Mouse (Mus musculus) embryonic facial prominence, embryonic 15.5 days (tissue): ENCODE data around the gene Wfdc11. TPM values are rescaled to one million over a fixed set of nuclear protein-coding genes. Genes with fewer than 3 reads are reported as not detected.
"Not testable (repeated sequence)": the region's sequence is repeated elsewhere in the genome, so short reads cannot be mapped to it uniquely, and the experiment has no call there.

ENCODE experiments used
- ATAC-seq: fragments of 200-750 bp; cut with Nextera tagmentation; 2 replicates; pipeline ENCODE4 v1.8.0; 2017; ENCODE audit warnings: low read depth, moderate TSS enrichment; ENCODE audit not compliant: insufficient number of reproducible peaks, low FRiP score, low TSS enrichment
- H3K27ac ChIP-seq: fragments of 300-500 bp; sonication (generic); replicated peaks from 2 replicates; pipeline ENCODE4 v1.5.1; 2015; ENCODE audit warnings: mild to moderate bottlenecking, inconsistent platforms
- H3K27me3 ChIP-seq: fragments of 300-500 bp; sonication (generic); 2 replicates; pipeline ENCODE4 v1.6.1; 2015; ENCODE audit warnings: inconsistent platforms
- H3K36me3 ChIP-seq: fragments of 300-500 bp; sonication (generic); 2 replicates; pipeline ENCODE4 v1.6.1; 2015; ENCODE audit warnings: mild to moderate bottlenecking, inconsistent platforms
- H3K4me1 ChIP-seq: fragments of 300-500 bp; sonication (generic); 2 replicates; pipeline ENCODE4 v1.6.1; 2015; ENCODE audit warnings: inconsistent platforms
- H3K4me2 ChIP-seq: fragments of 300-500 bp; sonication (generic); replicated peaks from 2 replicates; pipeline ENCODE4 v1.6.1; 2015; ENCODE audit warnings: mild to moderate bottlenecking, inconsistent platforms
- H3K4me3 ChIP-seq: fragments of 300-500 bp; sonication (generic); replicated peaks from 2 replicates; pipeline ENCODE4 v1.5.1; 2015; ENCODE audit warnings: mild to moderate bottlenecking, inconsistent platforms
- H3K9ac ChIP-seq: fragments of 300-500 bp; sonication (generic); 2 replicates; pipeline ENCODE4 v1.6.1; 2015; ENCODE audit warnings: inconsistent platforms
- H3K9me3 ChIP-seq: fragments of 300-500 bp; sonication (generic); replicated peaks from 2 replicates; pipeline ENCODE4 v1.6.1; 2016; ENCODE audit warnings: inconsistent platforms
- WGBS: fragments of 180-500 bp; shearing (Covaris S2); methylation state at CpG from one replicate; pipeline ENCODE4 v1.1.7; 2015; 5-methylcytosine and 5-hydroxymethylcytosine counted together
- polyA plus RNA-seq: library from polyadenylated mRNA; unstranded; fragments of >200 nt; fragmentation: Nextera tagmentation; extraction: Ambion mirVana; gene quantifications from 2 replicates; pipeline ENCODE4 v1.2.1, GENCODE M21; 2015

Wfdc11 gene
- polyA plus RNA-seq: not detected in 2 replicates

DNA sequence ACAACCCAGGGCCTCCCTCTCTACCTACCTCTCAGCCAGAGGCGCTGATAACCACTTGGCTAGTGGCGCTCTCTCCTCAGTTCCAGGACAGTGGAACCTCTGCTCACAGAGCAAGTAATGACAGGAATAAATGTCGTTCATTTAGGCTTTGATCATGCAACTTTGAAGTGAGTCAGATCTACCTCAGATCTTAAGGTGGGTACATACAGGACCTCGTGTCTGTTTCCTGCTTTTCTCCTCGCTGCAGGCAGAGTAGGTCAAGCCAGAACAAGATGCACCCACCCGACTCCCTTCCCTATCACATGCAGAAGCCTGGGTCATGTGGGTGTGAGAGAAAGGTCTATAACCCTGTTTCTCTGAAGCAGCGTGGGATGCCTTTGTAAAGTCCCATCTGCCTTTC lies at the start of gene Wfdc11:
Gene Wfdc11 (minus strand): TSS at position 101 of the 400 bp plus-strand sequence.
- 64% methylated on average over 7 of the region's 7 CpGs for WGBS
- no peak within 1 kb of the TSS for H3K4me2 ChIP-seq

DNA sequence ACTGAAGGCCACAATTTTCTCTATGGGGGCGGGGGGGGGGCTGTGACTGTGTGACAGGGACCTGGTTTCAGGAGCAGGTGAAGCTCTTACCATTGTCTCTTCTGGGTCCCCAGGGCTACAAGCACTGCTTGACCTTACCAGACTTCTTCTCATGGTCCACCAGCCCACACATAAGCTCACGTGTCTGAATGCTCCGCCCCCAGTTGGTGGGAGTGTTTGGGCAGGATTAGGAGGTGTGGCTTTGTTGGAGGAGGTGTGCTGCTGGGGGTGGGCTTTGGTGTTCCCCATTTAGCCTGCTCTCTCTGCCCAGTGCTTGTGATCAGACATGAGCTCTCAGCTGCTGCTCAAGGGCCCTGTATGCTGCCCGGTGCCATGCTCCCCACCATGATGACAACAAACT lies 49.4 kb upstream of the Wfdc11 start:
- Histone ChIP-seq H3K27ac (no peak overlapping the region), H3K9ac (no peak overlapping the region), H3K4me2 (no peak overlapping the region), H3K4me3 (no peak overlapping the region), H3K36me3 (no peaks in the 10 kb centered on the region), H3K27me3 (no peaks in the 10 kb centered on the region), H3K4me1 (no peaks in the 10 kb centered on the region), H3K9me3 (no peaks in the 10 kb centered on the region)
- no peak for ATAC-seq
- WGBS: 65% methylated on average over 4 of the region's 4 CpGs

More for the DNA sequence above, at the start of gene Wfdc11:
- Histone ChIP-seq H3K4me1 (peaks cover 3% of the 10 kb centered on the region; the same call in 1 of the 2 replicates), H3K4me3 (no peak within 1 kb of the TSS), H3K9ac (no peak within 1 kb of the TSS), H3K27ac (no peak within 1 kb of the TSS), H3K9me3 (no peaks in the 10 kb centered on the region), H3K36me3 (no peaks in the 10 kb centered on the region), H3K27me3 (no peaks in the 10 kb centered on the region)
- ATAC-seq: no peak

DNA sequence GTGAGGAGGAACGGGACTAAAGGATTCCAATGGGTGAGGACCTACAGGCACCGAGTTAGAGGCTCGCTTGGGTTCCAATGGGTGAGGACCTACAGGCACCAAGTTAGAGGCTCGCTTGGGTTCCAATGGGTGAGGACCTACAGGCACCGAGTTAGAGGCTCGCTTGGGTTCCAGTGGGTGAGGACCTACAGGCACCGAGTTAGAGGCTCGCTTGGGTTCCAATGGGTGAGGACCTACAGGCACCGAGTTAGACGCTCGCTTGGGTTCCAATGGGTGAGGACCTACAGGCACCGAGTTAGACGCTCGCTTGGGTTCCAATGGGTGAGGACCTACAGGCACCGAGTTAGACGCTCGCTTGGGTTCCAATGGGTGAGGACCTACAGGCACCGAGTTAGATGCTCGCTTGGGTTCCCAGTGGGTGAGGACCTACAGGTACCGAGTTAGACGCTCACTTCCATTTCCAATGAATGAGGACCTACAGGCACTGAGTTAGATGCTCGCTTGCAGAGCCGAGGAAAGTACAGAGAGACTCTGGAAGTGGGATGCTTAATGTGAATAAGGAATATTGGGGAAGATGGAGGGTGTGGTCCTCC lies 42.4 kb upstream of the Wfdc11 start:
- H3K27me3 ChIP-seq, H3K27ac ChIP-seq, H3K9ac ChIP-seq, H3K4me1 ChIP-seq, H3K4me3 ChIP-seq, H3K4me2 ChIP-seq, H3K36me3 ChIP-seq, ATAC-seq, H3K9me3 ChIP-seq: not testable (repeated sequence)
- 94% methylated on average over 23 of the region's 23 CpGs for WGBS

DNA sequence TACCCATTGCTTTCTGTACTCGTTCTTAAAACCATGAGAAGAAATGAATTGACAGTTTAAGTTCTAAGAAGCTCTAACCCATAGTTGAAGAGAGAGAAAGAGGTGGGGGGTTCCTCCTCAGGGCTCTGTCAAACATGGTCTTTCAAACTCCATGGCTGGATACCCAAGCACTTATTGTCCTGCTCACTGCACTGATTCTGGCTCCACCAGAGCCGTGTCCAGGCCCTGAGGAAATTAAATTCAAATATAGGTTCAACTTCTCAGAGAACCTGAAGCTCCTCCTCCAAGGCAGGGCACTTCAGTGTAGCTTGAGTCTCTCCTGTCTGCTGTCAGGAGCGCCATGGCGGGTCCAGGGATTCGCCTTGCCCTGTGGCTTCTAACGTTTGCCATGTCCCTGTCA lies 41.1 kb upstream of the Wfdc11 start, which contains the start of gene Spint5:
Gene Spint5 (plus strand): TSS at position 301 of the 400 bp plus-strand sequence.
- 74% methylated on average over 6 of the region's 6 CpGs for WGBS
- no peaks in the 10 kb centered on the region for H3K36me3 ChIP-seq
- no peaks in the 10 kb centered on the region for H3K27me3 ChIP-seq
- no peak within 1 kb of the TSS for H3K4me3 ChIP-seq
- no peak within 1 kb of the TSS for H3K4me2 ChIP-seq
- no peaks in the 10 kb centered on the region for H3K9me3 ChIP-seq
- no peaks in the 10 kb centered on the region for H3K4me1 ChIP-seq
- no peak for ATAC-seq
- H3K9ac ChIP-seq: no peak within 1 kb of the TSS
- no peak within 1 kb of the TSS for H3K27ac ChIP-seq

DNA sequence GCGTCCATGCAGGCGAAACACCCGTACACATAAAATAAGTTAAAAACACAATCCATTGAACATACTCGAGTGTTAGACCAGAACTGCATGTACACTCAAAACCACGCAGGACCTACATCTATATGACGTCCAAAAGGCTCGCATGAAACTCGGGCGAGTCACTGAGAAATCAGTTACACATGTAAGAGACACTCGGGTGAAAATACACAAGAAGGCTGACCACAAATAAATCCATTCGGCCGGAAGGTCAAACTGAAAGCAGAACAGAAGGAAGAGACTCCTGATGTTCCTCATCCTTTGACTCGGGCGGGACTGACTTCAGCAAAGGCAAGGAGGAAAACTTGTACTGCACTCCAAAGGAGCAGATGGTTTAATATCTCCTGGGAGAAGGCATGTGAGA lies 32.1 kb upstream of the Wfdc11 start:
- ATAC-seq: no peak

DNA sequence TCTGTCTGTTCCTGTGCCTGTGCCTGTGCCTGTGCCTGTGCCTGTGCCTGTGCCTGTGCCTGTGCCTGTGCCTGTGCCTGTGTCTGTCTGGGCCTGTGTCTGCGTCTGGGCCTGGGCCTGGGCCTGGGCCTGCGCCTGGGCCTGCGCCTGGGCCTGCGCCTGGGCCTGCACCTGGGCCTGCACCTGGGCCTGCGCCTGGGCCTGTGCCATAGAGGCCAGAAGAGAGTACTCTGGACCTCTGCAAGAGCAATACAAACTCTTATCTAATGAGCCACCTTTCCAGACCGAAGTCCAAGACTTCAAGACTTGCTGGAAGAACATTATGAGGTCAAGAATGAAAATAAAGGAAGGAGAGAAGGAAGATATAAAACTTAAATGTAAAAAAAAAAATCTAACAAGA lies 31.4 kb upstream of the Wfdc11 start:
- Histone ChIP-seq H3K36me3 (no peaks in the 10 kb centered on the region), H3K4me3 (no peak overlapping the region), H3K27ac (no peak overlapping the region), H3K4me1 (no peaks in the 10 kb centered on the region), H3K9ac (no peak overlapping the region), H3K9me3 (no peaks in the 10 kb centered on the region), H3K4me2 (no peak overlapping the region), H3K27me3 (no peaks in the 10 kb centered on the region)
- 83% methylated on average over 6 of the region's 6 CpGs for WGBS
- no peak for ATAC-seq

More for the DNA sequence above, 32.1 kb upstream of the Wfdc11 start:
- Histone ChIP-seq H3K4me3 (no peak overlapping the region), H3K36me3 (no peaks in the 10 kb centered on the region), H3K9me3 (no peaks in the 10 kb centered on the region), H3K4me1 (no peaks in the 10 kb centered on the region), H3K27ac (no peak overlapping the region), H3K9ac (no peak overlapping the region), H3K27me3 (no peaks in the 10 kb centered on the region), H3K4me2 (no peak overlapping the region)
- WGBS: 81% methylated on average over 14 of the region's 14 CpGs

DNA sequence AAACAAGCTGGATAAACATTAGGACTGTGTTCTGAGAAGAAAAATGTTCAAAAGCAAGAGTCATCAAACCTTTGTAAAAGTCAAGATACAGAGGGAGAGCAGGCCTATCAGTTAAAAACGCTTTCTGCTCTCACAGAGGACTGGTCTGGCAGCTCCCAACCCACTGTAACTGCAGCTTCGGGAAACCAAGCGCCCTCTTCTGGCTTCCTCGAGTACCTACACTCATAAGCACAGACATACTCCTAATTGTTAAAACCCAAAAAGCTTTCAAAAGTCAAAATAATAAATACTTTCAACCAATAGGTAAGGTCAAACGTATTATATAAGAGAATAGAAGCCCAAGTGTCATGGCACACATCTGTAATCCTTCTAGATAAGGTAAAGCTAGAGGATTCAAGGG lies 30.3 kb upstream of the Wfdc11 start:
- Histone ChIP-seq H3K4me2 (no peak overlapping the region), H3K4me1 (no peaks in the 10 kb centered on the region), H3K36me3 (no peaks in the 10 kb centered on the region), H3K9me3 (no peaks in the 10 kb centered on the region), H3K27me3 (no peaks in the 10 kb centered on the region), H3K9ac (no peak overlapping the region), H3K4me3 (no peak overlapping the region), H3K27ac (no peak overlapping the region)
- ATAC-seq: no peak
- 79% methylated on average over 5 of the region's 5 CpGs for WGBS

DNA sequence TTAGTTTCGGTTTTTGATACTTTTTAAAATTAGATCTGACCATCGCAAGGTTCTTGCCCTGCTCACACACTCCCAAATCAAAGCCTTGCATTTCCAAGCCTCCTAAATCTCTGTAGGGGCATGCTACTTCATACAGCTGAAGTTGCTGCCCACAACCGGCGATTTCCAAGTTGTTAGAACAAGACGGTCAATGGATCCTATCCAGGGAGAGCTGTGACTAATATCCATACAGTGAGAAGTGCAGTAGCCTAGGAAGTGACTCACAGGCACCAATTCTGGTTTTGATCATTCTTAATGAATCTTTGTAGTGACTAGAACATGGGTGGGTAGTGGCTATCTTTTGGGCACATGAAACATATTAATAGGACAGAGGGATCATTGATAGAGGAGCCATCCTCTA lies 27.9 kb upstream of the Wfdc11 start:
- 75% methylated on average over 5 of the region's 5 CpGs for whole genome bisulfite sequencing
- H3K27me3 ChIP-seq: no peaks in the 10 kb centered on the region
- H3K36me3 ChIP-seq: no peaks in the 10 kb centered on the region
- H3K4me2 ChIP-seq: no peak overlapping the region
- H3K4me3 ChIP-seq: no peak overlapping the region
- no peak for ATAC-seq
- H3K27ac ChIP-seq: no peak overlapping the region
- H3K4me1 ChIP-seq: no peaks in the 10 kb centered on the region
- no peak overlapping the region for H3K9ac ChIP-seq
- H3K9me3 ChIP-seq: no peaks in the 10 kb centered on the region

DNA sequence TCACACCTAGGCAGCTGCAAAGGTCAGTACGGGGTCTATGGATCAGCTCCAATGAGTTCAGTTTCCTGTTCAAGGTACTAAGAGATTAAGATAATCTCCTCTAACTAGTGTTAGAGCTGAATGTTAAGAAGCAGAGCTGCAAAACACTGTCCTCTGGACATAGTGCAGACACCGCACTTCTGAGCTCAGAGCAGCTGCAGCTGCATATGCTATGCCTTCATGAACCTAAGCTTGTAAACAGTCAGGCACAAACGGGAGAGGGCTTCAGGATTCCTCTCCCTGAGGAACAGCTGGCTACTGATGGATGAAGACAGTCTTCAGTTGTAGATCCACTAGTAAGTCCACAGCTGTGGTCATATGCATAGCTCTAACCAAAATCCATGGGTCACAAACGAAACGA lies 27.1 kb upstream of the Wfdc11 start:
- no peak for ATAC-seq
- Histone ChIP-seq H3K4me1 (no peaks in the 10 kb centered on the region), H3K4me2 (no peak overlapping the region), H3K27ac (no peak overlapping the region), H3K27me3 (no peaks in the 10 kb centered on the region), H3K4me3 (no peak overlapping the region), H3K36me3 (no peaks in the 10 kb centered on the region), H3K9ac (no peak overlapping the region), H3K9me3 (no peaks in the 10 kb centered on the region)
- 73% methylated on average over 5 of the region's 5 CpGs for whole genome bisulfite sequencing

DNA sequence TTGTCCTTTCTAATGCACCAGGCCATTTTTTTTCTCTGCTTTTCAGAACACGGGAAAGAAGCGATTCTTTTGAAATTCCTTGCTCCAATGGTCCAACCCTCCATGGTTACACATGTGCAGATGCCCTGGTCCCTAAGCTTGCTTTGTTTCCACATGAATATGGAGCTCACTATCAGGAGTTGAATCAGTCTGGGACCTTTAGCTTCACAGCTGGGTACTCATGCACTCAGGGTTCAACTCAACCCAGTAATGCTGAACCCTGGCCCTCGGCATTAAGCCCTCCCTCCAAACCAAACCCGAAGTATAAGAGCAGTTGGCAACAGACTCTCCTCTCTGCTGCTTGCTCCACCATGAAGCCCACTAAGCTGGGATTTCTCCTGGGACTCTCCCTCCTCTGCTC lies 24.3 kb upstream of the Wfdc11 start, which contains the start of gene Spint4:
Gene Spint4 (plus strand): TSS at position 301 of the 400 bp plus-strand sequence.
- Histone ChIP-seq H3K36me3 (no peaks in the 10 kb centered on the region), H3K4me3 (no peak within 1 kb of the TSS), H3K27ac (no peak within 1 kb of the TSS), H3K9ac (no peak within 1 kb of the TSS), H3K27me3 (no peaks in the 10 kb centered on the region), H3K4me1 (no peaks in the 10 kb centered on the region), H3K9me3 (no peaks in the 10 kb centered on the region), H3K4me2 (no peak within 1 kb of the TSS)
- WGBS: 84% methylated on average over 4 of the region's 4 CpGs
- ATAC-seq: no peak

DNA sequence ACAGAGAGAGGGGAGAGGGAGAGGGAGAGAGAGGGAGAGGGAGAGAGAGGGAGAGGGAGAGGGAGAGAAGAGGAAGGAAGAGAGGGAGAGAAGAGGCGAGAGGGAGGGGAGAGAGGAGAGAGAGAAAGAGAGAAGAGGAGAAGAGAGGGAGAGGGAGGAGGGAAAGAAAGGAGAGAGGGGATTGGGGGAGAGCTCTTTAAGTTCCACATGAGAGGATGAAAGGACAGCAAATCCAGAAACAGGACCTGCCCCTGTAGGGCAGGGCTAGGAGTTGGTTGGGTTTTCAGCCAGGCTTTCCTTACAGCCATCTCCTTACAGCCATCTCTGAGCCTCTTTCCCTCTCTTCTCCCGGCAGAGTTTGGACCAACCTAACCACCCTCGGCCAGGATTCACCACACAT lies 10.9 kb upstream of the Wfdc11 start, which contains the start of gene Wfdc13:
Gene Wfdc13 (plus strand): TSS at position 301 of the 400 bp plus-strand sequence.
- H3K9me3 ChIP-seq: no peaks in the 10 kb centered on the region

DNA sequence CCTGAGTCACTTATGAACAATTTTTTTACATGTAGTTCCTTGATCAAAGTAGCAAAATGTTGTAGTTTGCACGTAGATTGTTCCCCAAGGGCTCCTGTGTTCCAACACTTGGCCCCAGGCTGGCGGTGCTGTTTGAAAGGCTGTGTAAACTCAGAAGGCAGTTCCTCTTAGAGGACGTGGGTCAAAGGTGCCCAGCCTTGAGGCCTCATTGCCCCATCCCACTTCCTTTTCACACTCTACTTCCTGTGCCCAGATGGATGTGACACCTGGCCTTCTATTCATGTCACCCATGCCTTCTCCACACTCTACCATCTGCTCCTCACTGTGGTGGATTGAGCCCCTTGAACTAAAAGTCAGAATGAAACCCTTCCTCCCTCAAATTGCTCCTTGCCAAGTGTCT lies 6.0 kb upstream of the Wfdc11 start:
- H3K27me3 ChIP-seq: no peaks in the 10 kb centered on the region
- no peak overlapping the region for H3K9ac ChIP-seq
- no peak overlapping the region for H3K27ac ChIP-seq
- H3K4me1 ChIP-seq: peaks cover 6% of the 10 kb centered on the region; the same call in 1 of the 2 replicates
- no peak overlapping the region for H3K4me3 ChIP-seq
- H3K4me2 ChIP-seq: no peak overlapping the region
- H3K36me3 ChIP-seq: no peaks in the 10 kb centered on the region
- ATAC-seq: no peak
- H3K9me3 ChIP-seq: no peaks in the 10 kb centered on the region
- WGBS: 38% methylated on average over 3 of the region's 3 CpGs

More for the DNA sequence above, 10.9 kb upstream of the Wfdc11 start, which contains the start of gene Wfdc13:
- no peak within 1 kb of the TSS for H3K27ac ChIP-seq
- no peaks in the 10 kb centered on the region for H3K36me3 ChIP-seq
- no peaks in the 10 kb centered on the region for H3K27me3 ChIP-seq
- no peak for ATAC-seq
- no peaks in the 10 kb centered on the region for H3K4me1 ChIP-seq
- H3K4me2 ChIP-seq: no peak within 1 kb of the TSS
- 76% methylated on average over 2 of the region's 3 CpGs for WGBS
- no peak within 1 kb of the TSS for H3K9ac ChIP-seq
- no peak within 1 kb of the TSS for H3K4me3 ChIP-seq
